Mouse (Mus musculus): ENCODE results near the gene Mc1r.
"Not testable (repeated sequence)": the region's sequence is repeated elsewhere in the genome, so short reads cannot be mapped to it uniquely, and the experiment has no call there.

Gene Mc1r

DNA sequence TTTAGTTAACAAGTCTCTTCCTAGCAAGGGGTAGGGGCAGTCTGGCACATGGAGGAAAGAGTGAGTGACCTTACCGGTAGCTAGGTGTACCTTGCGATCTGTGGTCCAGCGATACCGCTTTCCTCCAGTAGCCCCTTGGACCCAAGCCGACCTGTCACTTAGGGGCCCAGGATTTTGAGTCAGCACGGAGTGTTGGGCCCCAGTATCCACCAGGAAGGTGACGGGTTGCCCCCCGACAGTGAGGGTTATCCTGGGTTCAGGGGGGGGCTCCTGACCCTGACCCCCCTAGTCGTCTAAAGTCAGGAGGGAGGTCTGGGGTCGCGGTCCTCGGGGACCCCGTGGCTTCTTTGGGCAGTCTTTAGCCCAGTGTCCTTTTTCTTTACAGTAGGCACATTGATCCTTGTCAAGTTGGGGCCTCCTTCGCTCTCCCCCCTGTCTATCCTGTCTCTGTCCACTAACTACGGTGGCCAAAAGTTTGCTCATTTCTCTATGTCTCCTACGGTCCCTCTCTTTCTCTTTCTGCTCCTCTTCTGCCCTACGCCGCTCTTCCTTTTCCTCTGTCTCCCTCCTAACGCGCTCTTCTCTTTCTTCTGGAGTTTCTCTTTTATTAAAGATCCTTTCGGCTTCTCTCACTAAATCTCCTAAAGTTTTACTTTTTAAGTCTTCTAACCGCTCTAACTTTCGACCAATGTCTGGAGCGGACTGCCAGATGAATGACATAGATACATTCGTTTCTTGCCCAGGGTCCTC lies 24.9 kb downstream of the Mc1r start:
- DNase-seq (ENCODE audit: low spot score) = no peak

- no peak for DNase-seq (ENCODE audit: low spot score)
These were observed 25.5 kb downstream of the Mc1r start for GRCm38 (mm10) chr8:123432381-123432780.

GRCm38 (mm10) chr8:123433241-123433974 lies 26.5 kb downstream of the Mc1r start:
- DNase-seq (ENCODE audit: low spot score) = not testable (repeated sequence)

DNA sequence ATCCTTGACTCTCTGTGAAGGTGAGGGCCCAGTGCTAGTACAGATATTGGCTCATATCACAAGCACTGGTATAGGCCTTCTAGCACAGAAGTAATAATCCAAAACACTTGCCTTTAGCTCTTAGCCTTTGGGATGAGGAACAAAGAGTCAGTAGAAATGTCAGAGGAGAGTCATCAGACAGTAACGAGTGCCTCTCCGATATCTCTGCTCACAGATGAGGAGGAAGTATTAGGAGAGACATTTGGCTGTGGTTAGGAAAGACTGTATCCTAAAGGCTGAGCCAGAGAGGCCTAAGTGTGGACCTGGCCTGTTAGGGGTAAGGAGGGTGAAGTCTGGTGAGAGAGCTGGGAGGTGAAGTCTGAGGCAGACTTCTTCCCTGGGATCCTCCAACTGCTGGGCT lies 34.9 kb downstream of the Mc1r start:
- DNase-seq (ENCODE audit: low spot score) = no peak

- no peak for DNase-seq (ENCODE audit: low spot score)
These were observed 35.4 kb downstream of the Mc1r start for GRCm38 (mm10) chr8:123442351-123442750.

GRCm38 (mm10) chr8:123442871-123443575 lies 36.1 kb downstream of the Mc1r start:
- peak; percentile 95 for DNase-seq (ENCODE audit: low spot score)

DNA sequence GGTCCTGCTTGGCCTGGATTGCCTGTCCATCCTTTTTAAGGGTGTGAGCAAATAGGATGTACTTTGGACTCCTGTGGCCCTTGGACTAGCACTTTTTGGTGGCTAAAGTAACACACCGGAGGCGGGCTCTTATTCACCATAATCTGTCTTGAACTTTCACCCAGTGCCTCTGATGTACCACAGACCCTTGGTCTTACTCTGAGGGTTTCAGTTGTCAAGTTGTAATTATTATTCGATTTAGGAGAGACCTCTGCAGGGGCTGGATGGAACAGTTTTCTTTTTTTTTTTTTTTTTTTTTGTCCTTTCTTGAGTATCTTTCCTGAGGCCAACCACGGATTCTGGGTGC lies 36.6 kb downstream of the Mc1r start:
- DNase-seq (ENCODE audit: low spot score) = no peak

- DNase-seq (ENCODE audit: low spot score) = no peak
These were observed 37.2 kb downstream of the Mc1r start for GRCm38 (mm10) chr8:123444131-123444530.

GRCm38 (mm10) chr8:123445981-123446380 lies 39.1 kb downstream of the Mc1r start:
- DNase-seq (ENCODE audit: low spot score) = no peak

DNA sequence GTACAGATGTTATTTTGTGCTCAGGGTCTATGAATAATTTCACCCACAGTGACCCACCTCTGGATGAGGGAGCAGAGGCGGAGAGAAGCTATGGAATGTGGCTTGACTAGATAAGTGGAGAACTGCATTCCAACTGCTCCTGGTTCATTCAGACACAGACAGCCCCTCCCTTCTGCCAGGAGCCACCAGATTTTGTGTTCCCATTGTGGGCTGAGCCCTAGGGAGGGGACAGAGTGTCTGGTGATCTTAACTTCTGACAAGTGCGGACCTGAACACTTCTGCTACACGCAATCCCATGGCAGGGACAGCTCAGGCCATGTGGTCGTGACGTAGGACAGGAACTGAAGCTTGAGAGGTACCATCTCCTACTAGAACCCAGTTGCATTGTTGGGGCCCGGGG lies 39.9 kb downstream of the Mc1r start:
- DNase-seq (ENCODE audit: low spot score) = no peak

DNA sequence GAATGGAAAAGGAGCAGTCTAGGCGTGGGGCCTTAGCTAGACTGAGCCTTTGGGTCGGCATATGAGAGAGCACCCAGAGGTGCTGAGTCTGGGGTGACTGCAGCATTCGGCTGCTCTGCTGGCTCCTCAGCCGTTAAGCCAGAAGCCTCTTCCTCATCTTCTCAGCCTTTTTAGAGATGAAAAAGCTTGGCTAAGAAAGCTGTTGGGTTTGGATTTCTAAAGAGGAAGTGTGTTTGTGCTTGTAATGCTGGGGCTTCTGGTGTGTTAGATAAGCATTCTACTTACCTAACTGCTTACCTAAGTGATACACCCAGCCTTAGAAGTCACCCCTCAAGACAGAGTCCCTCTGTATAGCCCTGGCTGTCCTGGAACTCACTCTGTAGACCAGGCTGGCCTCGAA lies 43.9 kb downstream of the Mc1r start:
- no peak for DNase-seq (ENCODE audit: low spot score)

DNA sequence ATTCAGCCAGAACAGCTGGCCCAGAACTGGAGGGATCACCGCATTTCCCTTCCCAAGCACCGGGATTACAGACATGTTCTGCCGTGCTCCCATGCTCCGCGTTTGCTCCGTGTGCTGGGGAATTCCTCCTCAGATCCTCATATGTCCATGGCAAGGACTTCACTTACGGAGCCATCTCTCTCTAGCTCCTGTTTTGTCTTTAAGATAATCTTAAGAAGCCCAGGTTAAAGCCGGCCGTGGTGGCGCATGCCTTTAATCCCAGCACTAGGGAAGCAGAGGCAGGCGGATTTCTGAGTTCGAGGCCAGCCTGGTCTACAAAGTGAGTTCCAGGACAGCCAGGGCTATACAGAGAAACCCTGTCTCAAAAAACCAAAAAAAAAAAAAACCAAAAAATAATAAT lies 44.8 kb downstream of the Mc1r start:
- DNase-seq (ENCODE audit: low spot score) = not testable (repeated sequence)

- no peak for DNase-seq (ENCODE audit: low spot score)
These were observed 45.2 kb downstream of the Mc1r start for GRCm38 (mm10) chr8:123452149-123452548.

GRCm38 (mm10) chr8:123453291-123453690 lies 46.4 kb downstream of the Mc1r start:
- no peak for DNase-seq (ENCODE audit: low spot score)

DNA sequence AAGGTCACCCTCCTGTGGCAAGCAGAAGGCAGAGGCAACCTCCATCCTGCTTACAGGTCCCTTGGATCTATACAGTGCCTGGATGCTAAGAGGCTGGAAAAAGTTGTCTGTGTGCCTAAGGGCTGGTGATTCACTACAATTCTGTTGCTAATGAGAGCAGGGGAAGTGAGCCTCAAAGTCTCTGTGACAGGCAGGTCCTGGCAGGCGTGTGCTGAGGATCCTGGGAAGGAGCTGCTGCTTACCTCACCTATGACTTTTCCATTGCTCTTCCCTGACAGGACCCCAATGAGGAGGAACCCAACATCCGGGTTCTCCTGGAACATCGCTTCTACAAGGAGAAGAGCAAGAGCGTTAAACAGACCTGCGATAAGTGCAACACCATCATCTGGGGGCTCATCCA lies 47.0 kb downstream of the Mc1r start:
- no peak for DNase-seq (ENCODE audit: low spot score)

GRCm38 (mm10) chr8:123454559-123454958 lies 47.7 kb downstream of the Mc1r start:
- no peak for DNase-seq (ENCODE audit: low spot score)
